Mouse (Mus musculus): ENCODE results near the gene Spryd7. TPM values are rescaled to one million over a fixed set of nuclear protein-coding genes. Genes with fewer than 3 reads are reported as not detected.
A peak's percentile ranks its signal among the peaks of the same experiment; 100 is the strongest.

Gene Spryd7
- total and polyA plus RNA-seq, 2 experiments from 2014 or later = 27.1 to 61.8 TPM

DNA sequence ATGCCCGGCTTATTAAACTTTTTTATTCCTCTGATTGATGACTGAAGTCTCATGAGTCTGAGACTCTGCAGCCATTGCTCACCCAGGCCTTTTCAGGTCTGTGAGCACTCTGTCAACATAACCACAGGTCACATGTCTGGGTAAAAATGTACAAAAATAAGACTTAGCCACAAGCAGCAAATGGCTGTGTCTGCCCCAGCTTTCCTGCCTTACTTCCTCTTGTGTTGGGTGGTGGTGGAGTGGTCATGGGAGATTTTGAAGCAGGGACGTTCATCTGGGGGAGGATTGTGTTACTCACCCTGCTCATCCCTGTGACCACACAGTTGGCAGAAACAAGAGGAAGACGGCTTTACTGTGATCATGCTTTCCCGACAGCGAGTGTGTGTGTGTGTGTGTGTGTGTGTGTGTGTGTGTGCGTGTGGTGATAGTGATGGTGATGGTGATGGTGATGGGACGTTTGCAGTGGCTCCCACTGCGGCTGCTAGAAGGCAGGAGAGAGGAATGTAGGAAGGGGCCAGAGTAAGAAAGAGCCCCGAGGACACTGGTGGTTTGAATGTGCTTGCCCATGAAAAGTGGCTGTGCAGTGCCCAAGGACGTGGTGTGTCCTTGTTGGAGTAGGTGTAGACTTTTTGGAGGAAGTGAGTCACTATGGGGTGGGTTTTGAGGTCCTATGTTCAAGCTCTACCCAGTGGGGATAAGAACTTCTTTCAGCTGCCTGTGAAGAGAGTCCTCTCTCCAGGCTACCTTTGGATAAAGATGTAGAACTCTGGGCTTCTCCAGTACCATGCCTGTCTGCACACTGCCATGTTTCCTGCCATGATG, 37.8 kb downstream of the Spryd7 start:
- Histone ChIP-seq H3K4me3 (ENCODE audit: low read length) (no peak overlapping the region), H3K36me3 (ENCODE audit: insufficient read depth, low read length) (no peaks in the 10 kb centered on the region), H3K4me2 (ENCODE audit: low read depth, low read length) (no peak overlapping the region), H3K27me3 (ENCODE audit: insufficient read depth, low read length) (no peaks in the 10 kb centered on the region), H3K9me3 (ENCODE audit: low read length) (no peaks in the 10 kb centered on the region), H3K9ac (replicated peaks; ENCODE audit: low read length) (no peak overlapping the region), H3K4me1 (ENCODE audit: insufficient read depth, low read length) (no peaks in the 10 kb centered on the region), H3K27ac (no peak overlapping the region)
- TF ChIP-seq CTCF (IDR thresholded peaks at IDR 0.05; ENCODE audit: low read depth) = no peak
- 90% methylated on average over 10 of the region's 10 CpGs for WGBS
- ATAC-seq = no peak
- no peak for DNase-seq (ENCODE audit: low spot score)

DNA sequence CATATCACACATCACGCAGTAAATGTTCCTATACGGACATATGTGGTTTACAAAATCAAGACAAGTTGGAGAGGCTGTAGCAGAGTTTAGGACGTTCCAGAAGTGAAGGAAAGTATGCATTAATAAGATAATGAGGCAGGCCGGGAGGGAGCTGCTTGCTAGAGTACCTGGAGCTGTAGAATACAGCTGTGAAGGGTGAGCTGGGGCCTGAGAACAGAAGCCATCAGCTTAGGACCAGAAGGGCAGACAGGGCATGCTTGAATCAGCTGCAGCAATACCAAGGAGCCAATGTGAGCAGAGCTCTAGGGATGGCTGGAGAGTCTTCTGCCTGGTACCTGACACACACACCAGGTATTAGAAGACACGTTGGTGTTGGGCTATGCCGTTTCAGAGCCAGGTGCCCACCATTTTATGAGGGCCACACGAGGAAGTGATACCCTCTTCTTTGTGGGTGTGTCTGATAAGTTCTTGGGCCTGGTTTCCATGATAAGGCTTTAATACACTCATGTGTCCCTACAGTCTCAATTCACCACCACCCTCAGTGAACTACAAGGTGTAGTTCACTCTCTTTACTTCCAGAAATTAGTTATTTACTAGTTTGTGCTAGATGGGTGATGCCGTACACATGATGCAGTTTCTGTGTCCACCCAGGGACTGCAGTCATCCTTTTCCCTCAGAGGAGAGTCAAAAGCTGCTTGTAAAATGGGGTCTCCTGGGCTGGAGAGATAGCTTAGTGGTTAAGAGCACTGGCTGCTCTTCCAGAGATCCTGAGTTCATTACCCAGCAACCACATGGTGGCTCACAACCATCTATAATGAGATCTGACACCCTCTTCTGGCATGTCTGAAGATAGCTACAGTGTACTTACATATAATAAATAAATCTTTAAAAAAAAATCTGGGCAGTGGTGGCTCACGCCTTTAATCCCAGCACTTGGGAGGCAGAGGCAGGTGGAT, 39.9 kb downstream of the Spryd7 start:
- no peak for ATAC-seq
- Histone ChIP-seq H3K4me1 (ENCODE audit: insufficient read depth, low read length) (no peaks in the 10 kb centered on the region), H3K27me3 (ENCODE audit: insufficient read depth, low read length) (no peaks in the 10 kb centered on the region), H3K27ac (no peak overlapping the region), H3K9ac (replicated peaks; ENCODE audit: low read length) (no peak overlapping the region), H3K4me2 (ENCODE audit: low read depth, low read length) (no peak overlapping the region), H3K4me3 (ENCODE audit: low read length) (no peak overlapping the region), H3K9me3 (ENCODE audit: low read length) (no peaks in the 10 kb centered on the region), H3K36me3 (ENCODE audit: insufficient read depth, low read length) (no peaks in the 10 kb centered on the region)
- DNase-seq (ENCODE audit: low spot score) = no peak
- TF ChIP-seq CTCF (IDR thresholded peaks at IDR 0.05; ENCODE audit: low read depth) = no peak
- WGBS = 87% methylated on average over 9 of the region's 9 CpGs

DNA sequence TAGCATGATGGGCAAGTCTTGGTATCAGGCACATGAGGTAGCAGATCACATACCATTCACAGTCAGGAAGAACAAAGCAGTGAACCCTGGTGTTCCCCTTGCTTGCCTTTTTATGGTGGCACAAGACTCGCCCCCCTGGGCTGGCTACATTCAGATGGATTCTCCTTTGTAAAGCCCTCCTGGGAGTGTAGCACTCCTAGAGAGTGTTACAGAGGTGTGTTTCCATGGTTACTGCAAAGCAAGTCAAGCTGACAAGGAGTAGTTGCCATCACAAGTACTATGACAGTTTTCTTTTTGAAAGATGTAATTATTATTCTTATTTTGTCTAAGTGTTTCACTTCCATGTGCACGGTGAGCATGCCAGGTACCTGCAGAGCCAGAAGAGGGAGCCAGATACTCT, 45.2 kb downstream of the Spryd7 start:
- H3K27me3 ChIP-seq (ENCODE audit: insufficient read depth, low read length) = no peaks in the 10 kb centered on the region
- ATAC-seq (no peak), DNase-seq (ENCODE audit: low spot score) (no peak)
- H3K4me2 ChIP-seq (ENCODE audit: low read depth, low read length) = no peak overlapping the region
- H3K4me1 ChIP-seq (ENCODE audit: insufficient read depth, low read length) = no peaks in the 10 kb centered on the region
- WGBS = 70% methylated on average over 2 of the region's 2 CpGs
- H3K4me3 ChIP-seq (ENCODE audit: low read length) = no peak overlapping the region
- H3K9me3 ChIP-seq (ENCODE audit: low read length) = no peaks in the 10 kb centered on the region
- H3K9ac ChIP-seq (replicated peaks; ENCODE audit: low read length) = no peak overlapping the region
- no peak for TF ChIP-seq CTCF (IDR thresholded peaks at IDR 0.05; ENCODE audit: low read depth)
- H3K36me3 ChIP-seq (ENCODE audit: insufficient read depth, low read length) = no peaks in the 10 kb centered on the region
- no peak overlapping the region for H3K27ac ChIP-seq

DNA sequence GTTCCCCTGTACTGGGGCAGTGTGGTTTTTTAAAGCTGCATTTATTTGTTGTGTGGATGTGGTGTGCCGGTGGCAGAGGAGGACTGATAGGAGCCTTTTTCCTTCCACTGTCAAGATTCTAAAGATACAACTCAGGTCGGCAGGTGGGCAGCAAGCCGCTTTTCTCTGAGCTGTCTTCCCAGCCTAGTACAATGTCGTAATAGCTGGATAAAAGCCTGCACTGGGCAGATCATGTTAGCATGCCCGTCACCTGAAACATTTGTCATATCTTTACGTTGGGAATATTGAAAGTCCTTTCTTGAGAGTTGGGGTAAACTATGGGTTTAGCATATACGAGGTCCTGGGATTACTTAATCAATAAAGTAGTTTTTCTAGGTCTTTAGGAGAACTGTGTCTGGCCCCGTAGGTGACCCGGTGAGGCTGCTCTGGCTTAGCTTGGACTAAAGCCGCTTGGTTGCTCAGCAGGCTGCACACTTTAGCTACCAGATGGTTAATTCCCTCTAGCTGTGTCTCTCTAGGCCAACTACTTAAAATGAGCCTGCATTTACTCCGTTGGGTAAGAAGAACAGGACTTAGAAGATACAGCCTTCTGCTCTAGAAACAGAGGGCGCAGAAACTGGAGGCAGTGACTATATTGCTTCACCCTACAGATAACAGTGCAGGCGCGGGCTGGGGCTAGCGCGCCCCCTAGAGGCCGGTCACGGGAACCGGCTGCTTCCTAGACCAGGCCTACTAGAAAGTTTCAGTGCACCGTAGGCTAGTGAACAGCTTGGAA, 58.8 kb downstream of the Spryd7 start:
- Histone ChIP-seq H3K4me2 (ENCODE audit: low read depth, low read length) (no peak overlapping the region), H3K9me3 (ENCODE audit: low read length) (no peaks in the 10 kb centered on the region), H3K9ac (replicated peaks; ENCODE audit: low read length) (no peak overlapping the region), H3K4me1 (ENCODE audit: insufficient read depth, low read length) (no peaks in the 10 kb centered on the region), H3K27me3 (ENCODE audit: insufficient read depth, low read length) (no peaks in the 10 kb centered on the region), H3K36me3 (ENCODE audit: insufficient read depth, low read length) (no peaks in the 10 kb centered on the region), H3K27ac (no peak overlapping the region), H3K4me3 (ENCODE audit: low read length) (no peak overlapping the region)
- DNase-seq (ENCODE audit: low spot score) (peak; percentile 77), ATAC-seq (peak; percentile 83)
- peak; percentile 87 for TF ChIP-seq CTCF (IDR thresholded peaks at IDR 0.05; ENCODE audit: low read depth)
- 37% methylated on average over 20 of the region's 20 CpGs for WGBS

DNA sequence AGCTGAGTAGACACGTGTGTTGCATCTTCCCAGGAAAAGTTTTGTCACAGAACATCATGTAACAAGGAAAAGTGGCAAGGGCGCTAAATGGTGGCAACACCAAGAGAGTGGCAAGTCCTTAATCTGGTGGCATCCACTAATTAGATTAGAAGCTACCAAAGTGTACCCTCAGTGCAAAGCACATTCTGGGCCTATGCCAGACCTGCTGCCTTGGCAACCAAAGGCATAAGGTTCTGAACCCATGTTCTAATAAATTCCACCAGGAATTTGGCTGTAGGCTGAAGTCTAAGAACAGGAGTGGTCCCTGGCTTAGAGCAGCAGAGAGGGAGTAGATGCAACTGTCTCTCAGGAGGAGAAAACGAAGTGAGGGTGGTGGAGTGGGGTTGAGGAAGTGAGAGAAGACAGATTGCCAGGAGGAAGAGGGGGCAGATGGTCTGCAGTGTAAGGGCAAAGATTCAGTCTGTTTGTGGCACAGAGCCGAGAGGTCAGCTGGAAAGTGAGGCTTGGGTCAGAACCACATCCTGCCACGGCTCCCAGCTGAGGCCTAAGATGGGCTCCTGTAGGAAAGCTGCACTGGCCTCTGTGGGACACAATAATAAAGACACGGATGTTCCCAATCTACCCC, 63.1 kb downstream of the Spryd7 start:
- WGBS = 63% methylated on average over 6 of the region's 6 CpGs
- ATAC-seq (no peak), DNase-seq (ENCODE audit: low spot score) (peak; percentile 22)

More for the DNA sequence above, 63.1 kb downstream of the Spryd7 start:
- no peak for TF ChIP-seq CTCF (IDR thresholded peaks at IDR 0.05; ENCODE audit: low read depth)
- Histone ChIP-seq H3K9ac (replicated peaks; ENCODE audit: low read length) (no peak overlapping the region), H3K27me3 (ENCODE audit: insufficient read depth, low read length) (no peaks in the 10 kb centered on the region), H3K36me3 (ENCODE audit: insufficient read depth, low read length) (no peaks in the 10 kb centered on the region), H3K4me2 (ENCODE audit: low read depth, low read length) (no peak overlapping the region), H3K4me3 (ENCODE audit: low read length) (no peak overlapping the region), H3K27ac (no peak overlapping the region), H3K4me1 (ENCODE audit: insufficient read depth, low read length) (no peaks in the 10 kb centered on the region), H3K9me3 (ENCODE audit: low read length) (no peaks in the 10 kb centered on the region)

Other genes with a start within 250 kb of the Spryd7 start
- gene Arl11, start 247.1 kb downstream of the Spryd7 start, total RNA-seq (2014; rRNA removed) = 0.94 and 2.8 TPM in 2 replicates
- gene Arl11, start 247.1 kb downstream of the Spryd7 start, polyA plus RNA-seq (2015; fragmentation: Nextera tagmentation; extraction: Ambion mirVana) = 0.54 and 0.56 TPM in 2 replicates
- gene Ebpl, start 196.4 kb downstream of the Spryd7 start, total RNA-seq (2014; rRNA removed) = 2.2 and 4.1 TPM in 2 replicates
- 11.5 and 12.0 TPM in 2 replicates for gene Ebpl, start 196.4 kb downstream of the Spryd7 start, polyA plus RNA-seq (2015; fragmentation: Nextera tagmentation; extraction: Ambion mirVana)
- gene Kpna3, start 117.0 kb downstream of the Spryd7 start, total RNA-seq (2014; rRNA removed) = 34.8 and 35.8 TPM in 2 replicates
- 48.3 and 52.5 TPM in 2 replicates for gene Kpna3, start 117.0 kb downstream of the Spryd7 start, polyA plus RNA-seq (2015; fragmentation: Nextera tagmentation; extraction: Ambion mirVana)
- 8.5 and 13.1 TPM in 2 replicates for gene Trim13, start 41.4 kb upstream of the Spryd7 start, total RNA-seq (2014; rRNA removed)
- 28.1 and 28.6 TPM in 2 replicates for gene Trim13, start 41.4 kb upstream of the Spryd7 start, polyA plus RNA-seq (2015; fragmentation: Nextera tagmentation; extraction: Ambion mirVana)
- gene Kcnrg, start 50.6 kb upstream of the Spryd7 start, total RNA-seq (2014; rRNA removed) = 1.2 and 2.5 TPM in 2 replicates
- gene Kcnrg, start 50.6 kb upstream of the Spryd7 start, polyA plus RNA-seq (2015; fragmentation: Nextera tagmentation; extraction: Ambion mirVana) = 1.5 TPM in 2 replicates

Measured in hindbrain, postnatal 0 days (tissue).